Mouse (Mus musculus): ENCODE results near the gene Adk. TPM values are rescaled to one million over a fixed set of nuclear protein-coding genes. Genes with fewer than 3 reads are reported as not detected.

Gene Adk
- polyA plus RNA-seq, 1 experiment from 2014 or later, result 195 TPM

GRCm38 (mm10) chr14:21410769-21411477 lies 358.5 kb downstream of the Adk start:
- Histone ChIP-seq H3K4me3 (ENCODE audit: low read length) (no peak overlapping the region), H3K4me1 (replicated peaks; ENCODE audit: control insufficient read depth, insufficient read depth, low read length) (no peaks in the 10 kb centered on the region), H3K9me3 (ENCODE audit: control insufficient read depth, low read length) (no peaks in the 10 kb centered on the region), H3K4me2 (ENCODE audit: low read depth, low read length) (no peak overlapping the region), H3K27ac (ENCODE audit: low read length) (no peak overlapping the region), H3K9ac (ENCODE audit: low read length) (no peak overlapping the region), H3K36me3 (ENCODE audit: control insufficient read depth, insufficient read depth, low read length) (no peaks in the 10 kb centered on the region), H3K27me3 (ENCODE audit: control insufficient read depth, insufficient read depth, low read depth, low read length) (no peaks in the 10 kb centered on the region)
- ATAC-seq (ENCODE audit: low read depth), result no peak
- 64% methylated on average over 7 of the region's 7 CpGs for WGBS

GRCm38 (mm10) chr14:21411524-21411923 lies 359.1 kb downstream of the Adk start:
- no peaks in the 10 kb centered on the region for H3K9me3 ChIP-seq (ENCODE audit: control insufficient read depth, low read length)
- no peaks in the 10 kb centered on the region for H3K36me3 ChIP-seq (ENCODE audit: control insufficient read depth, insufficient read depth, low read length)
- H3K9ac ChIP-seq (ENCODE audit: low read length), result no peak overlapping the region
- no peak for ATAC-seq (ENCODE audit: low read depth)
- 80% methylated on average over 6 of the region's 6 CpGs for WGBS
- no peaks in the 10 kb centered on the region for H3K4me1 ChIP-seq (replicated peaks; ENCODE audit: control insufficient read depth, insufficient read depth, low read length)
- no peak overlapping the region for H3K27ac ChIP-seq (ENCODE audit: low read length)
- H3K27me3 ChIP-seq (ENCODE audit: control insufficient read depth, insufficient read depth, low read depth, low read length), result no peaks in the 10 kb centered on the region
- H3K4me3 ChIP-seq (ENCODE audit: low read length), result no peak overlapping the region
- H3K4me2 ChIP-seq (ENCODE audit: low read depth, low read length), result no peak overlapping the region

DNA sequence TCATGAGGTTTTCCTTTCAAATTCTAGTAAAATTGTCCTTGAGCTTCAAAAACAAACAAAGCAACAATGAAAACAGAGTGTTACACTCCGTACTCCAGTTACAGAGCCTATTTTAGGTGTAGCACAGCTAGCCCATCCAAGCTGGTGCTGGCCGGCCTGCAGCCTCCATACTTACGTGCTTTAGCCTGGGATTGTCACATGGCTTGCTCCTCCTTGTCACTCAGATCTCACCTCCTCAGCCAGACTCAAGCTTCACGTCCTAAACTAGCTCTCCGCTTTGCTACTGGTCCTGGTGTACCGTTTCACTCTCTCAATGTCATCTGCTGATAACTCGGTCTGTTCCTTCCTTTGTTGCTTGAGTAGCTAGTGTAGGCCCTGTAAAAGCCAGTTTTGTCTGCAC lies 366.0 kb downstream of the Adk start:
- Histone ChIP-seq H3K4me1 (replicated peaks; ENCODE audit: control insufficient read depth, insufficient read depth, low read length) (no peaks in the 10 kb centered on the region), H3K4me2 (ENCODE audit: low read depth, low read length) (no peak overlapping the region), H3K27me3 (ENCODE audit: control insufficient read depth, insufficient read depth, low read depth, low read length) (no peaks in the 10 kb centered on the region), H3K36me3 (ENCODE audit: control insufficient read depth, insufficient read depth, low read length) (no peaks in the 10 kb centered on the region), H3K9ac (ENCODE audit: low read length) (no peak overlapping the region), H3K9me3 (ENCODE audit: control insufficient read depth, low read length) (no peaks in the 10 kb centered on the region), H3K4me3 (ENCODE audit: low read length) (no peak overlapping the region), H3K27ac (ENCODE audit: low read length) (no peak overlapping the region)
- 59% methylated on average over 7 of the region's 7 CpGs for WGBS
- ATAC-seq (ENCODE audit: low read depth), result no peak

DNA sequence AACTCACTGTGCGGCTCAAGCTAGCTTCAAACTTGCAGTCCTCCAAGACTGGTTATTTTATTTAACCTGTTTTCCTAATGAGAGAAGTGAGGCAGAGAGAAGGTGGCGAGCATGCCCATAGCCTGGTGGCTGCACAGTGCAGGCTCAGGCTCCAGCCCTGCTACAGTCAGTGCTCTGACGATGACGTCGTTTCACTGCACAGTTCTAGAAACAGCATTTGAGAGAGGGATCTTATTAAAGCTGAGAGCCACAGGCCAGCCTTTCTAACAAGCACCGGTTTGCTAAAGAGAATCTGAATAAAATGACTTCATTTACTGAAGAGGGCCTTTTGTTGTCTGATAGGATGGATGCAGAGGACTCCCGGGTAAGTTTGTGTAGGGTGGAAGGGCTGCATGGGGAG lies 375.0 kb downstream of the Adk start:
- H3K4me1 ChIP-seq (replicated peaks; ENCODE audit: control insufficient read depth, insufficient read depth, low read length), result 0 out of 2 replicates have a peak, but pooled peaks cover 2% of the 10 kb centered on the region
- ATAC-seq (ENCODE audit: low read depth), result no peak
- no peaks in the 10 kb centered on the region for H3K27me3 ChIP-seq (ENCODE audit: control insufficient read depth, insufficient read depth, low read depth, low read length)
- no peak overlapping the region for H3K27ac ChIP-seq (ENCODE audit: low read length)
- H3K4me3 ChIP-seq (ENCODE audit: low read length), result no peak overlapping the region
- no peaks in the 10 kb centered on the region for H3K36me3 ChIP-seq (ENCODE audit: control insufficient read depth, insufficient read depth, low read length)
- no peak overlapping the region for H3K9ac ChIP-seq (ENCODE audit: low read length)
- H3K9me3 ChIP-seq (ENCODE audit: control insufficient read depth, low read length), result no peaks in the 10 kb centered on the region
- H3K4me2 ChIP-seq (ENCODE audit: low read depth, low read length), result no peak overlapping the region
- 80% methylated on average over 7 of the region's 7 CpGs for WGBS

DNA sequence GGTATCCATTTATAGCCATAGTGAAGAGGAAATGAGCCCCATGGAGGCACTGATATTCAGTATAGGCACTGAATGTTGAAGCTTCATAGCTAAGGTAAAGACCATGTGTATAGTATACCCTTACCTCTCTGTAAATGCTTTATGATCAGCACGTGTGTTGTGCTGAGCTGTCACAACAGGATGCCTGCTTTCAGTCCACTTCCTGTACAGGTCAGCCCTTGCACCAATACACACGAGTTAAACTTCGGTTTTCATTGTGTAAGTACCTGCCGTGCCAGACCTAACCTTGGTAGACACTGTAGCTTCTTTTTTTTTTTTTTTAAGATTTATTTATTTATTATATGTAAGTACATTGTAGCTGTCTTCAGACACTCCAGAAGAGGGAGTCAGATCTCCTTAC lies 381.0 kb downstream of the Adk start:
- H3K27ac ChIP-seq (ENCODE audit: low read length), result no peak overlapping the region
- H3K4me2 ChIP-seq (ENCODE audit: low read depth, low read length), result no peak overlapping the region
- no peak overlapping the region for H3K4me3 ChIP-seq (ENCODE audit: low read length)
- H3K36me3 ChIP-seq (ENCODE audit: control insufficient read depth, insufficient read depth, low read length), result no peaks in the 10 kb centered on the region
- 70% methylated on average over 4 of the region's 4 CpGs for WGBS
- no peak overlapping the region for H3K9ac ChIP-seq (ENCODE audit: low read length)
- no peaks in the 10 kb centered on the region for H3K27me3 ChIP-seq (ENCODE audit: control insufficient read depth, insufficient read depth, low read depth, low read length)
- no peaks in the 10 kb centered on the region for H3K9me3 ChIP-seq (ENCODE audit: control insufficient read depth, low read length)
- ATAC-seq (ENCODE audit: low read depth), result no peak
- no peaks in the 10 kb centered on the region for H3K4me1 ChIP-seq (replicated peaks; ENCODE audit: control insufficient read depth, insufficient read depth, low read length)

- H3K27ac ChIP-seq (ENCODE audit: low read length), result no peak overlapping the region
- no peaks in the 10 kb centered on the region for H3K36me3 ChIP-seq (ENCODE audit: control insufficient read depth, insufficient read depth, low read length)
- no peaks in the 10 kb centered on the region for H3K4me1 ChIP-seq (replicated peaks; ENCODE audit: control insufficient read depth, insufficient read depth, low read length)
- no peaks in the 10 kb centered on the region for H3K9me3 ChIP-seq (ENCODE audit: control insufficient read depth, low read length)
- ATAC-seq (ENCODE audit: low read depth), result no peak
- 68% methylated on average over 5 of the region's 5 CpGs for WGBS
- H3K4me3 ChIP-seq (ENCODE audit: low read length), result no peak overlapping the region
- no peak overlapping the region for H3K9ac ChIP-seq (ENCODE audit: low read length)
- no peak overlapping the region for H3K4me2 ChIP-seq (ENCODE audit: low read depth, low read length)
- no peaks in the 10 kb centered on the region for H3K27me3 ChIP-seq (ENCODE audit: control insufficient read depth, insufficient read depth, low read depth, low read length)
Measured at GRCm38 (mm10) chr14:21433995-21434394, 381.6 kb downstream of the Adk start.

- no peaks in the 10 kb centered on the region for H3K4me1 ChIP-seq (replicated peaks; ENCODE audit: control insufficient read depth, insufficient read depth, low read length)
- 31% methylated on average over 9 of the region's 9 CpGs for WGBS
- H3K27me3 ChIP-seq (ENCODE audit: control insufficient read depth, insufficient read depth, low read depth, low read length), result no peaks in the 10 kb centered on the region
- no peaks in the 10 kb centered on the region for H3K36me3 ChIP-seq (ENCODE audit: control insufficient read depth, insufficient read depth, low read length)
- H3K27ac ChIP-seq (ENCODE audit: low read length), result no peak overlapping the region
- no peaks in the 10 kb centered on the region for H3K9me3 ChIP-seq (ENCODE audit: control insufficient read depth, low read length)
- H3K4me2 ChIP-seq (ENCODE audit: low read depth, low read length), result no peak overlapping the region
- no peak for ATAC-seq (ENCODE audit: low read depth)
- H3K4me3 ChIP-seq (ENCODE audit: low read length), result no peak overlapping the region
- H3K9ac ChIP-seq (ENCODE audit: low read length), result no peak overlapping the region
Measured at GRCm38 (mm10) chr14:21434686-21435085, 382.3 kb downstream of the Adk start.

GRCm38 (mm10) chr14:21439785-21440184 lies 387.4 kb downstream of the Adk start:
- no peak overlapping the region for H3K4me3 ChIP-seq (ENCODE audit: low read length)
- ATAC-seq (ENCODE audit: low read depth), result no peak

GRCm38 (mm10) chr14:21440526-21440925 lies 388.2 kb downstream of the Adk start:
- no peaks in the 10 kb centered on the region for H3K36me3 ChIP-seq (ENCODE audit: control insufficient read depth, insufficient read depth, low read length)
- no peak for ATAC-seq (ENCODE audit: low read depth)
- H3K27me3 ChIP-seq (ENCODE audit: control insufficient read depth, insufficient read depth, low read depth, low read length), result no peaks in the 10 kb centered on the region
- H3K4me1 ChIP-seq (replicated peaks; ENCODE audit: control insufficient read depth, insufficient read depth, low read length), result peaks cover 3% of the 10 kb centered on the region; the same call in 1 of the 2 replicates
- 89% methylated on average over 2 of the region's 2 CpGs for WGBS
- no peak overlapping the region for H3K9ac ChIP-seq (ENCODE audit: low read length)
- H3K4me3 ChIP-seq (ENCODE audit: low read length), result no peak overlapping the region
- H3K9me3 ChIP-seq (ENCODE audit: control insufficient read depth, low read length), result 0 out of 2 replicates have a peak, but pooled peaks cover 2% of the 10 kb centered on the region
- no peak overlapping the region for H3K4me2 ChIP-seq (ENCODE audit: low read depth, low read length)
- no peak overlapping the region for H3K27ac ChIP-seq (ENCODE audit: low read length)

More at GRCm38 (mm10) chr14:21439785-21440184, 387.4 kb downstream of the Adk start:
- Histone ChIP-seq H3K4me1 (replicated peaks; ENCODE audit: control insufficient read depth, insufficient read depth, low read length) (peaks cover 3% of the 10 kb centered on the region; the same call in 1 of the 2 replicates), H3K9ac (ENCODE audit: low read length) (no peak overlapping the region), H3K27me3 (ENCODE audit: control insufficient read depth, insufficient read depth, low read depth, low read length) (no peaks in the 10 kb centered on the region), H3K9me3 (ENCODE audit: control insufficient read depth, low read length) (0 out of 2 replicates have a peak, but pooled peaks cover 2% of the 10 kb centered on the region), H3K27ac (ENCODE audit: low read length) (no peak overlapping the region), H3K4me2 (ENCODE audit: low read depth, low read length) (no peak overlapping the region), H3K36me3 (ENCODE audit: control insufficient read depth, insufficient read depth, low read length) (no peaks in the 10 kb centered on the region)
- 19% methylated on average over 4 of the region's 4 CpGs for WGBS

Measured in lung, embryonic 16.5 days (tissue).